Mouse (Mus musculus) brown adipose tissue, adult 24 weeks (tissue): ENCODE results near the gene Mkrn1. TPM values are rescaled to one million over a fixed set of nuclear protein-coding genes. Genes with fewer than 3 reads are reported as not detected.
A peak's percentile ranks its signal among the peaks of the same experiment; 100 is the strongest.
"Not testable (repeated sequence)": the region's sequence is repeated elsewhere in the genome, so short reads cannot be mapped to it uniquely, and the experiment has no call there.

Experiments used
- H3K27ac ChIP-seq: fragments of 200-500 bp; replicated peaks from 2 replicates; pipeline ENCODE4 v1.5.1; 2012; ENCODE audit warnings: low read depth, mild to moderate bottlenecking, low read length
- H3K4me1 ChIP-seq: fragments of 200-500 bp; 2 replicates; pipeline ENCODE4 v1.6.1; 2012; ENCODE audit warnings: low read length, mixed read lengths; ENCODE audit not compliant: control insufficient read depth, insufficient read depth, insufficient read length
- H3K4me3 ChIP-seq: fragments of 200-500 bp; 2 replicates; pipeline ENCODE4 v1.5.1; 2012; ENCODE audit warnings: low read depth, mild to moderate bottlenecking, low read length, moderate library complexity; ENCODE audit not compliant: insufficient read depth
- polyA plus RNA-seq: library from polyadenylated mRNA; stranded (reverse); fragments of >200 nt; gene quantifications from 2 replicates; pipeline ENCODE4 v1.2.4, GENCODE M21; 2012; ENCODE audit not compliant: missing spikeins, insufficient read depth, insufficient read length

The Mkrn1 gene
- polyA plus RNA-seq, 1 experiment = 19.3 TPM

GRCm38 (mm10) chr6:39437519-39437918 lies 17.3 kb upstream of the Mkrn1 start:
- H3K4me3 ChIP-seq, H3K27ac ChIP-seq, H3K4me1 ChIP-seq: not testable (repeated sequence)

- H3K27ac ChIP-seq = no peak overlapping the region
- no peaks in the 10 kb centered on the region for H3K4me1 ChIP-seq
- H3K4me3 ChIP-seq = no peak overlapping the region
Observed at GRCm38 (mm10) chr6:39435875-39436274, 15.6 kb upstream of the Mkrn1 start.

- H3K4me1 ChIP-seq = no peaks in the 10 kb centered on the region
- H3K27ac ChIP-seq = no peak overlapping the region
- H3K4me3 ChIP-seq = no peak overlapping the region
Observed at GRCm38 (mm10) chr6:39434886-39435492, 14.7 kb upstream of the Mkrn1 start.

- no peak overlapping the region for H3K4me3 ChIP-seq
- no peak overlapping the region for H3K27ac ChIP-seq
- H3K4me1 ChIP-seq = no peaks in the 10 kb centered on the region
Observed at GRCm38 (mm10) chr6:39434111-39434885, 14.0 kb upstream of the Mkrn1 start.

- H3K27ac ChIP-seq = no peak overlapping the region
- no peaks in the 10 kb centered on the region for H3K4me1 ChIP-seq
- no peak overlapping the region for H3K4me3 ChIP-seq
Observed at GRCm38 (mm10) chr6:39433701-39434100, 13.4 kb upstream of the Mkrn1 start.

GRCm38 (mm10) chr6:39433174-39433573 lies 12.9 kb upstream of the Mkrn1 start:
- Histone ChIP-seq H3K27ac (no peak overlapping the region), H3K4me1 (no peaks in the 10 kb centered on the region), H3K4me3 (no peak overlapping the region)

- H3K4me3 ChIP-seq = no peak overlapping the region
- H3K4me1 ChIP-seq = no peaks in the 10 kb centered on the region
- no peak overlapping the region for H3K27ac ChIP-seq
Observed at GRCm38 (mm10) chr6:39430722-39431121, 10.5 kb upstream of the Mkrn1 start.

GRCm38 (mm10) chr6:39429007-39429788 lies 8.9 kb upstream of the Mkrn1 start:
- Histone ChIP-seq H3K4me3 (no peak overlapping the region), H3K4me1 (no peaks in the 10 kb centered on the region), H3K27ac (no peak overlapping the region)

GRCm38 (mm10) chr6:39427276-39428003 lies 7.2 kb upstream of the Mkrn1 start:
- no peak overlapping the region for H3K4me3 ChIP-seq
- no peaks in the 10 kb centered on the region for H3K4me1 ChIP-seq
- no peak overlapping the region for H3K27ac ChIP-seq

GRCm38 (mm10) chr6:39426725-39427124 lies 6.5 kb upstream of the Mkrn1 start:
- Histone ChIP-seq H3K4me3 (no peak overlapping the region), H3K4me1 (no peaks in the 10 kb centered on the region), H3K27ac (no peak overlapping the region)

GRCm38 (mm10) chr6:39425181-39425580 lies 4.9 kb upstream of the Mkrn1 start:
- no peak overlapping the region for H3K4me3 ChIP-seq
- no peak overlapping the region for H3K27ac ChIP-seq
- H3K4me1 ChIP-seq = no peaks in the 10 kb centered on the region

GRCm38 (mm10) chr6:39423686-39424085 lies 3.4 kb upstream of the Mkrn1 start:
- Histone ChIP-seq H3K27ac (no peak overlapping the region), H3K4me3 (no peak overlapping the region), H3K4me1 (no peaks in the 10 kb centered on the region)

- Histone ChIP-seq H3K4me1 (no peaks in the 10 kb centered on the region; the same call in 1 of the 2 replicates), H3K4me3 (no peak overlapping the region), H3K27ac (no peak overlapping the region)
Observed at GRCm38 (mm10) chr6:39423130-39423551, 2.9 kb upstream of the Mkrn1 start.

GRCm38 (mm10) chr6:39420867-39421266 lies 605 bp upstream of the Mkrn1 start:
- no peak overlapping the region for H3K27ac ChIP-seq
- H3K4me1 ChIP-seq = no peaks in the 10 kb centered on the region; the same call in 1 of the 2 replicates
- no peak overlapping the region for H3K4me3 ChIP-seq

- no peak overlapping the region for H3K27ac ChIP-seq
- peak overlapping the region; percentile 77 for H3K4me3 ChIP-seq
- no peaks in the 10 kb centered on the region; the same call in 1 of the 2 replicates for H3K4me1 ChIP-seq
Observed at GRCm38 (mm10) chr6:39419386-39419850, 844 bp downstream of the Mkrn1 start.
